Mouse (Mus musculus) lung, embryonic 14.5 days (tissue): ENCODE results near the gene Gucy2c. TPM values are rescaled to one million over a fixed set of nuclear protein-coding genes. Genes with fewer than 3 reads are reported as not detected.
A peak's percentile ranks its signal among the peaks of the same experiment; 100 is the strongest.

ENCODE experiments used
- ATAC-seq: fragments of 200-750 bp; cut with Nextera tagmentation; 2 replicates; pipeline ENCODE4 v1.8.0; 2017; ENCODE audit warnings: mild to moderate bottlenecking, moderate TSS enrichment, moderate library complexity; ENCODE audit not compliant: insufficient read depth
- DNase-seq: peaks from one replicate; pipeline ENCODE4 v3.0.0-alpha.2; 2015
- H3K27ac ChIP-seq: fragments of 300-500 bp; sonication (generic); 2 replicates; pipeline ENCODE4 v1.5.1; 2014; ENCODE audit warnings: low read depth, mild to moderate bottlenecking, moderate library complexity
- H3K27me3 ChIP-seq: fragments of 300-500 bp; sonication (generic); 2 replicates; pipeline ENCODE4 v1.6.1; 2014; ENCODE audit warnings: low read length, control low read depth; ENCODE audit not compliant: insufficient read depth
- H3K36me3 ChIP-seq: fragments of 300-500 bp; sonication (generic); 2 replicates; pipeline ENCODE4 v1.6.1; 2014; ENCODE audit warnings: control low read depth; ENCODE audit not compliant: insufficient read depth
- H3K4me1 ChIP-seq: fragments of 300-500 bp; sonication (generic); 2 replicates; pipeline ENCODE4 v1.6.1; 2014; ENCODE audit warnings: antibody characterized with exemption, control low read depth; ENCODE audit not compliant: insufficient read depth
- H3K4me2 ChIP-seq: fragments of 300-500 bp; sonication (generic); 2 replicates; pipeline ENCODE4 v1.6.1; 2014; ENCODE audit warnings: mild to moderate bottlenecking
- H3K4me3 ChIP-seq: fragments of 300-500 bp; sonication (generic); 2 replicates; pipeline ENCODE4 v1.5.1; 2014; ENCODE audit warnings: low read depth, low read length
- H3K9ac ChIP-seq: fragments of 300-500 bp; sonication (generic); 2 replicates; pipeline ENCODE4 v1.6.1; 2014
- H3K9me3 ChIP-seq: fragments of 300-500 bp; sonication (generic); 2 replicates; pipeline ENCODE4 v1.6.1; 2016; ENCODE audit warnings: low read depth, low read length, control low read depth
- CTCF ChIP-seq: IDR thresholded peaks from 2 replicates; pipeline ENCODE4 v1.5.1; 2016; ENCODE audit warnings: antibody characterized with exemption, low read depth
- WGBS: fragments of 180-500 bp; shearing (Covaris S2); extraction: QIAGEN DNeasy Blood & Tissue Kit; methylation state at CpG from one replicate; pipeline ENCODE4 v1.1.7; 2014; 5-methylcytosine and 5-hydroxymethylcytosine counted together
- polyA plus RNA-seq: library from polyadenylated mRNA; unstranded; fragments of >200 nt; fragmentation: Nextera tagmentation; extraction: Ambion mirVana; gene quantifications from 2 replicates; pipeline ENCODE4 v1.2.1, GENCODE M21; 2014

Gene Gucy2c
- polyA plus RNA-seq: 0.08 and 0.14 TPM in 2 replicates

DNA sequence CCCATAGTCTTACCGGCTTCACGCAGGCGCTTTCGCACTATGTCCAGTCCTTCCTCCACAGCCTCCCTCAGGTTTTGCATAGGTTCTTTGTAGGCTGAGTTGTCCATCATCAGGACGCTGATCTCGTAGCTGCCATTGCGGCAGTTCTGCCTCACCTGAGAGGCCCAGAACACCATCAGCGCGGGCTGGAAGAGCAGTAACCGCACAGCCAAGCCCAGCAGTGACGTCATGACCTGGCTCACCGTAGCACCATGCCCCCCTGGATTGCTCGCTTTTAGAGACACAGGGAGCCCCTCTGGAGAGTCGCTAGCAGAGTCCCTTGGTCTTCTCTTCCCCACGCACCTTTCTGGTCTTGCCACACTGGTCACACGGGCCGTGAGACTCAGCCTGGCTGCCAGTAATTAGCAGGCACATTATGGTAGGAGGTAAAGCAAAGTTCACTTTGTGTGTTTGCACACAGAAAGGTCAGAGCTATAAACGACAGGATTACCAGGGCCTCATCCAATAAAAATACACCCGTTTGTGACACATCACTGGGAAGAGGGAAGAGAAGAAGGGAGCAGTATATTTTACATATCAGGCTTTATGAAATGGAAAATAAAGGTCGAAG lies at the start of gene Gucy2c:
TSS of gene Gucy2c (minus strand) at position 389 of the 610 bp plus-strand sequence.
- 0 out of 2 replicates have a peak, but pooled peaks cover 4% of the 10 kb centered on the region for H3K4me1 ChIP-seq
- H3K4me2 ChIP-seq: no peak within 1 kb of the TSS
- no peaks in the 10 kb centered on the region for H3K36me3 ChIP-seq
- TF ChIP-seq CTCF: no peak
- no peak within 1 kb of the TSS for H3K4me3 ChIP-seq
- ATAC-seq: no peak
- WGBS: 74% methylated on average over 20 of the region's 20 CpGs
- no peak for DNase-seq
- no peak within 1 kb of the TSS for H3K27ac ChIP-seq
- H3K27me3 ChIP-seq: no peaks in the 10 kb centered on the region
- H3K9ac ChIP-seq: no peak within 1 kb of the TSS
- no peaks in the 10 kb centered on the region for H3K9me3 ChIP-seq

DNA sequence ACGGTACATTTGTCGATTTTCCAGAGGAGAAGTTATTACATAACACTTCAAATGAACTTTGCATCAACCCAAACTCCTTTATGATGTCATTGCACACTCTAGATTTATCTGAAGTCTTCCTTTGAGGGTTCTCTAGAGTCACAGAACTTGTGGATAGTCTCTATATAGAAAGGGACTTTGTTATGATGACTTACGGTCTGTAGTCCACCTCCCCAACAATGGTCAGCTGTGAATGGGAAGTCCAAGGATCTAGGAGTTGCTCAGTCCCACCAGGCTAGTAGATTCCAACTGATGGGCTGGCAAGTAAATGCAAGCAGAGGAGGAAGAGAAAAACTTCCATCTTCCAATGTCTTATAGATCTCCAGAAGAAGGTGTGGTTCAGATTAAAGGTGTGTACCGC lies 47.1 kb upstream of the Gucy2c start:
- Histone ChIP-seq H3K4me1 (no peaks in the 10 kb centered on the region), H3K27ac (peak overlapping the region; percentile 58), H3K4me3 (peak overlapping the region; percentile 100), H3K27me3 (no peaks in the 10 kb centered on the region), H3K9ac (peak overlapping the region; percentile 52), H3K36me3 (peaks cover 21% of the 10 kb centered on the region), H3K9me3 (no peaks in the 10 kb centered on the region), H3K4me2 (peak overlapping the region; percentile 66)
- no peak for TF ChIP-seq CTCF
- DNase-seq (no peak), ATAC-seq (no peak)
- WGBS: 32% methylated on average over 4 of the region's 4 CpGs

DNA sequence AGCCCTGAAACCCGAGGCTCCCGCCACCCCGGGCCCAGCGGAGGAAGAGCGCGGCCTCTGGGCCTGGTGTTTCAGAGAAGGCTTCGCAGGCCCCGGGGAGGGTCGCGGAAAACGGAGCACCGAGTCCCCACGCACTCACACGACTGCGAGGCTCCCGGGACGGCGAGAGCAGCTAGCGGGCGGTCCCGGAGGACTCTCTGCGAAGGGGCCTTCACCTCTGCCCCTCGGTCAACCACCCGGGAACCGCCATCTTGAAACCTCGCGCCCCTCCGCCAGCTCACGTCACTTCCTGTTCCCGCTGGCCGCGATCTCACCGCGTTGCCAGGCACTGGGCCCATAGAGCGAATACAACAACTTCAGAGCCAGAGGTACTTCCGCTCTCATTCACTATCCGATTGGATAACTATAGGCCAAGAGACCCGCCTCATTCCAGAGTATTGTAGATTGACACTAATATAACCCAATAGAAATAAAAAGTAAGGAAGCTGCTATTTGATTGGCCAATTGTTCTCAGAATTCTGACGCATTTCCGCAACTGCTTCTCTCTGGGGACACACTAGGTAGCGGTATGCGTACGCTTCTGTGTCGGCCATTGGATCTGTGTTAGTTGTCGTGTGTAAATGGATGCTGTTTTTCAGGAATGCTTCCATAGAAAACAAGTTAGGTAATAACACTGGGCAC lies 46.5 kb upstream of the Gucy2c start, which contains the start of gene Wbp11:
TSS of gene Wbp11 (minus strand) at position 353 of the 681 bp plus-strand sequence.
- Histone ChIP-seq H3K27me3 (no peaks in the 10 kb centered on the region), H3K4me1 (no peaks in the 10 kb centered on the region), H3K9me3 (no peaks in the 10 kb centered on the region), H3K4me3 (peak within 1 kb of the TSS; percentile 100), H3K36me3 (peaks cover 23% of the 10 kb centered on the region), H3K4me2 (peak within 1 kb of the TSS; percentile 66), H3K9ac (peak within 1 kb of the TSS; percentile 99), H3K27ac (peak within 1 kb of the TSS; percentile 91)
- WGBS: under 1% methylated on average over 45 of the region's 45 CpGs
- peak; percentile 98 for DNase-seq
- TF ChIP-seq CTCF: peak; percentile 47; the same call in 1 of the 2 replicates
- peak; percentile 100 for ATAC-seq

DNA sequence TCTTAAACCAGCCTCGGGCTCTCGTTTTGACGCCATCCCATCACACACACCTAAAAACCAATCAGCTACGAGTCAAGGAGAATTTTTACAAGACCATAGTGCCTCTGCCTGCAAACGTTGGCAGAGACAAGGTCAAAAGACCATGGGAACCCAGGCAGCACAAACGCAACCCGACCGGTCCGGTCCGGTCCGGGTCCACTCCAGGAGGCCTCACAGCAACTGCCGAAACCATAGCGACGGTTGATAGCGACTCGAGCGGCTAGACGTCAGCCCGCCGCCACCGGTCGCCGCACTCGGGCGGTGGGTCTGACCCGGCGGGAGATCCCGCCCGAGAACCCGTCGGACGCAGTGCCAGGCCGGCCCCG lies 45.9 kb upstream of the Gucy2c start, which contains the start of gene BC049715:
TSS of gene BC049715 (plus strand) at position 111 of the 365 bp plus-strand sequence.
- DNase-seq (no peak), ATAC-seq (peak; percentile 11; the same call in 1 of the 2 replicates)
- under 1% methylated on average over 34 of the region's 34 CpGs for WGBS

DNA sequence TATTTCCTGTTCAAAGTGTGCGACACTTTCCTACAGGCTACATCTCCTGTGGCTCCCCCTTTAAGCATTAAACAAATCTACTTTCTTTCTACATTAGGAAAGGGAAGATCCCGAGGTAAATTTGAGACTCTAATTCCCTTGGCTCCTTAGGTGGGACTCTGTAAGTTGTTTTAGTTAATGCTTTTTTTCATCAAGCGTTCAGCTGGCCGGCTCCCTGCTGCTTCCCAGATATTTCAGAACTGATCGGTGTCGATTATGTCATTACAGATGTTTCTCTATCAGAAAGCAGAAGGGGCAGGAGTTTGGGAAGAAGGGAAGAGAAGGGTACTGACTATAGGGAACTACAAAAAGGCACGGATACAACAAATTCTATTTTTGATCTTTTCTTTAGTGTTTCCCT lies 45.6 kb upstream of the Gucy2c start:
- WGBS: 14% methylated on average over 7 of the region's 7 CpGs
- no peak for TF ChIP-seq CTCF
- no peaks in the 10 kb centered on the region for H3K4me1 ChIP-seq
- no peak for DNase-seq
- no peaks in the 10 kb centered on the region for H3K9me3 ChIP-seq
- peak overlapping the region; percentile 99 for H3K9ac ChIP-seq
- peaks cover 32% of the 10 kb centered on the region for H3K36me3 ChIP-seq
- H3K4me2 ChIP-seq: peak overlapping the region; percentile 60
- no peaks in the 10 kb centered on the region for H3K27me3 ChIP-seq
- peak overlapping the region; percentile 100 for H3K4me3 ChIP-seq
- ATAC-seq: no peak
- peak overlapping the region; percentile 91; the same call in 1 of the 2 replicates for H3K27ac ChIP-seq

More for the DNA sequence above, 45.9 kb upstream of the Gucy2c start, which contains the start of gene BC049715:
- H3K4me2 ChIP-seq: peak within 1 kb of the TSS; percentile 66
- no peak for TF ChIP-seq CTCF
- H3K9me3 ChIP-seq: no peaks in the 10 kb centered on the region
- H3K27ac ChIP-seq: peak within 1 kb of the TSS; percentile 91
- H3K4me1 ChIP-seq: no peaks in the 10 kb centered on the region
- peak within 1 kb of the TSS; percentile 100 for H3K4me3 ChIP-seq
- peak within 1 kb of the TSS; percentile 99 for H3K9ac ChIP-seq
- H3K27me3 ChIP-seq: no peaks in the 10 kb centered on the region
- H3K36me3 ChIP-seq: peaks cover 28% of the 10 kb centered on the region

DNA sequence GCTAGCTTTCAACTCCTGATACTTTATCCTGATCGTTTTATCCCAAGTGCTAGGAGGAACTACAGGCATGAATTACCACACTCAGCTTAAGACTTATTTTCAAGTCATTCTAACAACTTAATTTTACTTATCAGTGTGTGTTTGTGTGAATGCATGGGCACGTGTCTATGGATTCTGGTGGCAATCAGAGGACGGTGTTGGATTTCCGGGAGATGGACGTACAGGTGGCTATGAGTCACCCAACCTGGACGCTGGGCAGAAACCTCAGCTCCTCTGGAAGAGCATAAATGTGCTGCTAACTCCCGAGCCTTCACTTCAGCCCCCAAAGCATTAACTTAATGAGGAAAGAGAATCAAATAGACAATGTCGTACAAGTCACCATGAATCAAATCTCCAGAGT lies 43.4 kb upstream of the Gucy2c start:
- Histone ChIP-seq H3K4me3 (no peak overlapping the region), H3K36me3 (peaks cover 53% of the 10 kb centered on the region), H3K9ac (no peak overlapping the region; the same call in 1 of the 2 replicates), H3K27me3 (no peaks in the 10 kb centered on the region), H3K4me1 (no peaks in the 10 kb centered on the region), H3K9me3 (no peaks in the 10 kb centered on the region), H3K4me2 (no peak overlapping the region), H3K27ac (no peak overlapping the region)
- ATAC-seq (no peak), DNase-seq (no peak)
- 90% methylated on average over 8 of the region's 8 CpGs for WGBS
- no peak for TF ChIP-seq CTCF

DNA sequence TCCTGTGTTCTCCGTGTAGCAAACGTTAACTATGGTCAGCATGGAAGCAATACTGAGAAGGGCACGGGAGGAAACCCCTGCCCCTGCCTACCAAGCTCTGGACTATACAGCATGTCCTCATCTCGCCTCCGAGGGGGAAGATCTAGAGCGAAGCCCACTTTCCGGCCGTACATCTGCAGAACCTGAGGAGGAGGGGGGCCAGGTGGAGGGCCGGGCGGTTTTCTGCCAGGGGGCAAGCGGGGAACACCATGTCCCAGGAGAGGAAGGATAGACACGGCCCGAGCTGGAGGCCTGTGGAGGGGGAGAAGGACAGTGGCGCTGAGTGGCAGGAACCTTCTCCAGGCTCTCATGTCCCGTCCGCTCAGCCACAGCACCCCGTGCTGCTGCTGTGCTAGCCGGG lies 39.5 kb upstream of the Gucy2c start:
- TF ChIP-seq CTCF: no peak
- H3K9ac ChIP-seq: no peak overlapping the region
- no peak overlapping the region for H3K27ac ChIP-seq

More for the DNA sequence above, 39.5 kb upstream of the Gucy2c start:
- Histone ChIP-seq H3K4me3 (no peak overlapping the region), H3K9me3 (no peaks in the 10 kb centered on the region), H3K4me1 (no peaks in the 10 kb centered on the region), H3K27me3 (no peaks in the 10 kb centered on the region), H3K4me2 (no peak overlapping the region), H3K36me3 (peaks cover 92% of the 10 kb centered on the region)
- DNase-seq (no peak), ATAC-seq (no peak)
- 94% methylated on average over 18 of the region's 18 CpGs for WGBS
